Mouse (Mus musculus) heart, embryonic 13.5 days (tissue): ENCODE measurements around the gene Myo9b. TPM values are rescaled to one million over a fixed set of nuclear protein-coding genes. Genes with fewer than 3 reads are reported as not detected.

ENCODE experiments used
- ATAC-seq: fragments of 200-750 bp; cut with Nextera tagmentation; 2 replicates; pipeline ENCODE4 v1.8.0; 2017; ENCODE audit warnings: moderate TSS enrichment; ENCODE audit not compliant: insufficient number of reproducible peaks, low FRiP score, low TSS enrichment; ENCODE audit errors: extremely low read depth
- H3K27ac ChIP-seq: fragments of 300-500 bp; sonication (generic); replicated peaks from 2 replicates; pipeline ENCODE4 v1.5.1; 2015; ENCODE audit warnings: moderate library complexity, mild to moderate bottlenecking, inconsistent platforms
- H3K27me3 ChIP-seq: fragments of 300-500 bp; sonication (generic); replicated peaks from 2 replicates; pipeline ENCODE4 v1.6.1; 2015; ENCODE audit warnings: mild to moderate bottlenecking, inconsistent platforms
- H3K36me3 ChIP-seq: fragments of 300-500 bp; sonication (generic); 2 replicates; pipeline ENCODE4 v1.6.1; 2015; ENCODE audit warnings: mild to moderate bottlenecking, inconsistent platforms
- H3K4me1 ChIP-seq: fragments of 300-500 bp; sonication (generic); 2 replicates; pipeline ENCODE4 v1.6.1; 2015; ENCODE audit warnings: inconsistent platforms
- H3K4me2 ChIP-seq: fragments of 300-500 bp; sonication (generic); 2 replicates; pipeline ENCODE4 v1.6.1; 2015; ENCODE audit warnings: inconsistent platforms, mild to moderate bottlenecking, moderate library complexity
- H3K4me3 ChIP-seq: fragments of 300-500 bp; sonication (generic); 2 replicates; pipeline ENCODE4 v1.5.1; 2015; ENCODE audit warnings: moderate library complexity, mild to moderate bottlenecking, inconsistent platforms
- H3K9ac ChIP-seq: fragments of 300-500 bp; sonication (generic); 2 replicates; pipeline ENCODE4 v1.6.1; 2015; ENCODE audit warnings: inconsistent platforms, mild to moderate bottlenecking, moderate library complexity
- H3K9me3 ChIP-seq: fragments of 300-500 bp; sonication (generic); 2 replicates; pipeline ENCODE4 v1.6.1; 2016; ENCODE audit warnings: inconsistent platforms
- WGBS: fragments of 180-500 bp; shearing (Covaris S2); methylation state at CpG from one replicate; pipeline ENCODE4 v1.1.7; 2015; ENCODE audit warnings: mixed read lengths; 5-methylcytosine and 5-hydroxymethylcytosine counted together
- polyA plus RNA-seq: library from polyadenylated mRNA; unstranded; fragments of >200 nt; fragmentation: Nextera tagmentation; extraction: Ambion mirVana; gene quantifications from 2 replicates; pipeline ENCODE4 v1.2.1, GENCODE M21; 2015

Myo9b gene
- polyA plus RNA-seq, 1 experiment from 2014 or later: 14.5 TPM

GRCm38 (mm10) chr8:71296784-71297183 is 24.3 kb downstream of the Myo9b start:
- Histone ChIP-seq H3K4me1 (peaks cover 26% of the 10 kb centered on the region), H3K4me3 (no peak overlapping the region), H3K27ac (0 out of 2 replicates have a peak overlapping the region, but pooled peaks have one; percentile 5), H3K9ac (no peak overlapping the region), H3K27me3 (no peaks in the 10 kb centered on the region), H3K9me3 (no peaks in the 10 kb centered on the region), H3K36me3 (peaks cover 80% of the 10 kb centered on the region), H3K4me2 (no peak overlapping the region)
- no peak for ATAC-seq
- 94% methylated on average over 2 of the region's 2 CpGs for WGBS

GRCm38 (mm10) chr8:71297439-71297838 is 24.9 kb downstream of the Myo9b start:
- Histone ChIP-seq H3K9me3 (no peaks in the 10 kb centered on the region), H3K4me1 (peaks cover 26% of the 10 kb centered on the region), H3K4me2 (no peak overlapping the region), H3K27me3 (no peaks in the 10 kb centered on the region), H3K36me3 (peaks cover 81% of the 10 kb centered on the region), H3K4me3 (no peak overlapping the region), H3K9ac (no peak overlapping the region), H3K27ac (no peak overlapping the region)
- 84% methylated on average over 1 of the region's 1 CpGs for WGBS
- no peak for ATAC-seq

- no peak overlapping the region for H3K4me2 ChIP-seq
- ATAC-seq: no peak
- H3K36me3 ChIP-seq: peaks cover 82% of the 10 kb centered on the region
These were observed 27.2 kb downstream of the Myo9b start for GRCm38 (mm10) chr8:71299716-71300115.

GRCm38 (mm10) chr8:71302788-71303187 is 30.3 kb downstream of the Myo9b start:
- H3K27me3 ChIP-seq: no peaks in the 10 kb centered on the region
- WGBS: 91% methylated on average over 1 of the region's 1 CpGs
- H3K27ac ChIP-seq: no peak overlapping the region
- H3K36me3 ChIP-seq: peaks cover 58% of the 10 kb centered on the region
- no peak overlapping the region for H3K4me2 ChIP-seq
- H3K9me3 ChIP-seq: no peaks in the 10 kb centered on the region
- peaks cover 20% of the 10 kb centered on the region for H3K4me1 ChIP-seq
- H3K4me3 ChIP-seq: no peak overlapping the region
- no peak for ATAC-seq
- H3K9ac ChIP-seq: no peak overlapping the region

More at GRCm38 (mm10) chr8:71299716-71300115, 27.2 kb downstream of the Myo9b start:
- 74% methylated on average over 3 of the region's 3 CpGs for WGBS
- no peaks in the 10 kb centered on the region for H3K9me3 ChIP-seq
- peak overlapping the region; percentile 6; the same call in 1 of the 2 replicates for H3K27ac ChIP-seq
- H3K4me3 ChIP-seq: no peak overlapping the region
- no peaks in the 10 kb centered on the region for H3K27me3 ChIP-seq
- peaks cover 26% of the 10 kb centered on the region for H3K4me1 ChIP-seq
- no peak overlapping the region for H3K9ac ChIP-seq

- Histone ChIP-seq H3K4me3 (no peak overlapping the region), H3K9ac (no peak overlapping the region), H3K9me3 (no peaks in the 10 kb centered on the region), H3K27ac (0 out of 2 replicates have a peak overlapping the region, but pooled peaks have one; percentile 20), H3K27me3 (no peaks in the 10 kb centered on the region), H3K4me2 (no peak overlapping the region), H3K4me1 (peaks cover 24% of the 10 kb centered on the region), H3K36me3 (peaks cover 49% of the 10 kb centered on the region)
- ATAC-seq: no peak
- WGBS: 73% methylated on average over 1 of the region's 1 CpGs
These were observed 31.1 kb downstream of the Myo9b start for GRCm38 (mm10) chr8:71303632-71304031.

- H3K4me3 ChIP-seq: no peak overlapping the region
- H3K36me3 ChIP-seq: peaks cover 36% of the 10 kb centered on the region
- WGBS: 55% methylated on average over 1 of the region's 1 CpGs
- no peak overlapping the region for H3K4me2 ChIP-seq
- no peak for ATAC-seq
- no peak overlapping the region for H3K27ac ChIP-seq
- no peaks in the 10 kb centered on the region for H3K27me3 ChIP-seq
- H3K4me1 ChIP-seq: peaks cover 24% of the 10 kb centered on the region
- H3K9me3 ChIP-seq: no peaks in the 10 kb centered on the region
- H3K9ac ChIP-seq: no peak overlapping the region
These were observed 33.5 kb downstream of the Myo9b start for GRCm38 (mm10) chr8:71305988-71306387.

- WGBS: 79% methylated on average over 1 of the region's 1 CpGs
- Histone ChIP-seq H3K27me3 (no peaks in the 10 kb centered on the region), H3K4me2 (no peak overlapping the region), H3K9ac (no peak overlapping the region), H3K36me3 (peaks cover 33% of the 10 kb centered on the region), H3K4me3 (no peak overlapping the region), H3K9me3 (no peaks in the 10 kb centered on the region), H3K27ac (no peak overlapping the region), H3K4me1 (peaks cover 37% of the 10 kb centered on the region)
- no peak for ATAC-seq
These were observed 34.9 kb downstream of the Myo9b start for GRCm38 (mm10) chr8:71307371-71307770.

- WGBS: 80% methylated on average over 4 of the region's 4 CpGs
- H3K36me3 ChIP-seq: peaks cover 28% of the 10 kb centered on the region
- no peak for ATAC-seq
- no peaks in the 10 kb centered on the region for H3K9me3 ChIP-seq
- no peak overlapping the region for H3K4me2 ChIP-seq
- H3K27me3 ChIP-seq: no peaks in the 10 kb centered on the region
- H3K4me3 ChIP-seq: no peak overlapping the region
- H3K9ac ChIP-seq: no peak overlapping the region
- H3K4me1 ChIP-seq: peaks cover 42% of the 10 kb centered on the region
- H3K27ac ChIP-seq: no peak overlapping the region
These were observed 35.4 kb downstream of the Myo9b start for GRCm38 (mm10) chr8:71307913-71308312.

- Histone ChIP-seq H3K9me3 (no peaks in the 10 kb centered on the region), H3K36me3 (peaks cover 18% of the 10 kb centered on the region), H3K27ac (peak overlapping the region; percentile 97), H3K27me3 (no peaks in the 10 kb centered on the region), H3K4me1 (peaks cover 65% of the 10 kb centered on the region), H3K4me3 (no peak overlapping the region), H3K9ac (no peak overlapping the region), H3K4me2 (no peak overlapping the region)
- ATAC-seq: no peak
- 75% methylated on average over 6 of the region's 6 CpGs for WGBS
These were observed 37.9 kb downstream of the Myo9b start for GRCm38 (mm10) chr8:71310446-71310845.

GRCm38 (mm10) chr8:71312700-71313099 is 40.2 kb downstream of the Myo9b start:
- H3K4me2 ChIP-seq: peak overlapping the region; percentile 36
- peak overlapping the region; percentile 68 for H3K9ac ChIP-seq
- H3K36me3 ChIP-seq: peaks cover 34% of the 10 kb centered on the region
- peak; percentile 74; the same call in 1 of the 2 replicates for ATAC-seq
- H3K9me3 ChIP-seq: no peaks in the 10 kb centered on the region
- H3K27ac ChIP-seq: peak overlapping the region; percentile 97
- H3K4me3 ChIP-seq: no peak overlapping the region
- no peaks in the 10 kb centered on the region for H3K27me3 ChIP-seq
- H3K4me1 ChIP-seq: peaks cover 74% of the 10 kb centered on the region
- whole genome bisulfite sequencing: 12% methylated on average over 1 of the region's 1 CpGs

- Histone ChIP-seq H3K9ac (peak overlapping the region; percentile 65), H3K9me3 (no peaks in the 10 kb centered on the region), H3K4me2 (no peak overlapping the region), H3K27ac (peak overlapping the region; percentile 89), H3K4me3 (no peak overlapping the region), H3K27me3 (no peaks in the 10 kb centered on the region), H3K36me3 (peaks cover 43% of the 10 kb centered on the region), H3K4me1 (peaks cover 70% of the 10 kb centered on the region)
- ATAC-seq: no peak
- WGBS: 53% methylated on average over 2 of the region's 2 CpGs
These were observed 41.4 kb downstream of the Myo9b start for GRCm38 (mm10) chr8:71313951-71314350.

- no peak overlapping the region for H3K4me3 ChIP-seq
- no peak for ATAC-seq
- WGBS: 78% methylated on average over 5 of the region's 5 CpGs
These were observed 43.5 kb downstream of the Myo9b start for GRCm38 (mm10) chr8:71315972-71316371.

More at GRCm38 (mm10) chr8:71315972-71316371, 43.5 kb downstream of the Myo9b start:
- H3K9me3 ChIP-seq: no peaks in the 10 kb centered on the region
- H3K4me2 ChIP-seq: no peak overlapping the region
- peaks cover 59% of the 10 kb centered on the region for H3K4me1 ChIP-seq
- peaks cover 54% of the 10 kb centered on the region for H3K36me3 ChIP-seq
- H3K27me3 ChIP-seq: no peaks in the 10 kb centered on the region
- H3K9ac ChIP-seq: peak overlapping the region; percentile 14; the same call in 1 of the 2 replicates
- H3K27ac ChIP-seq: peak overlapping the region; percentile 70
